Mouse (Mus musculus) CD4-positive, CD25-positive, alpha-beta regulatory T cell, adult 4 months (primary cell): ENCODE data around the gene Itih4. TPM values are rescaled to one million over a fixed set of nuclear protein-coding genes. Genes with fewer than 3 reads are reported as not detected.

Source experiments
- ATAC-seq: one replicate; pipeline ENCODE4 v1.8.0; 2017
- polyA plus RNA-seq, 2 experiments: library from polyadenylated mRNA; unstranded; fragments of 100-300 nt; shearing (Covaris generic); gene quantifications; one replicate each; pipeline ENCODE4 v1.2.1; 2017

The Itih4 gene
- not detected for polyA plus RNA-seq

GRCm38 (mm10) chr14:30886204-30886603 lies at the start of gene Itih4:
TSS of gene Itih4 (plus strand) at chr14:30886476.
- ATAC-seq: no peak

GRCm38 (mm10) chr14:30837416-30837996 lies 48.8 kb upstream of the Itih4 start:
- no peak for ATAC-seq

DNA sequence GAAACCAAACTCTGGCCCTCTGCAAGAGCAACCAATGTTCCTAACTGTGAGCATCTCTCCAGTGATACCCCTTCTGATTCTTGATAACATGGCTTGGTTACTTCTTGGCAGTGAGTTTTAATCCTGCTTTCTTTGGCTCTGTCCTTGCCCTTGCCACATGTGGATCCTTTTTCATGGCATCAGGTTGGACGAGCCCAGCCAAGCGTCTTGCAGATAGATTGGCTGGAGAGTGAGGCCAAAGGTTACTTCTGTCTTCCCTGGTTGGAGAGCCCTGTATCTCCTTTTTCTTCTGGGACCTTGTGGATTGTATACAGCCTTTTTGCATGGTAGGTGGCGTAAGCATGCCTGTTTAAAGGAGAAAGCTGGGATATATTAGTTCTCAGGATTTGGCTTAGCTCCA lies 42.6 kb upstream of the Itih4 start:
- ATAC-seq: no peak

GRCm38 (mm10) chr14:30850504-30850903 lies 35.8 kb upstream of the Itih4 start:
- ATAC-seq: no peak

GRCm38 (mm10) chr14:30852325-30852724 lies 34.0 kb upstream of the Itih4 start:
- no peak for ATAC-seq

- ATAC-seq: no peak
Measured at GRCm38 (mm10) chr14:30855316-30855715, 31.0 kb upstream of the Itih4 start.

DNA sequence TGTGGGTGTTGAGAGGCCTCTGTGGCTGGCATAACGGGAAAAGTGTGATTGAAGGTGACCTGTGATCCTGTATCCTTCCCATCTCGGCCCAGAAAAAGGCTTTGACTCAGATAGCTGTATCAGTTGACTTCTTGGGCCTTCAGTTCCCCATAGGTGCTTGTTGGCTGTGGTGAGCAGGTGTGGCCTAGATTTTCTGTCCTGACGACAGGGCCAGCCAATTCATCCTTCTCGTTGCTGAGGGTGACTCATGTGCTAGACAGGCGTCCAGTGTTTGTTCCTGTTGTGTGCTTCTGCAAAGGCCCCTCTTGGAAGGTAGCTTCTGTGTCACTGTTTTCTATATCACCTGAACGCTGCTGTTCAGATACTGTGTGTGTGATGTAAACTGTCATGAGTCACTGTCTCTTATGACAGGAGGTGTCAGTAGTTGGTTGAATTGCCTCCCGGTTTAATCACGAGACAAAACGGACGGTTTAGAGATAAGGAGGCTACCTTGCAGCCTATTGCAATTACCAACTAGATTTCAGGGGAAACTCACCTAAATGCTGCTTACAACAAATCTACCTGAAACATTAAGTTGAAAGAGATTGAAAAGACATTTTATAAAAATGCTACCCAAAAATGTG lies 29.3 kb upstream of the Itih4 start:
- ATAC-seq: no peak

- no peak for ATAC-seq
Measured at GRCm38 (mm10) chr14:30857990-30858389, 28.3 kb upstream of the Itih4 start.

- no peak for ATAC-seq
Measured at GRCm38 (mm10) chr14:30861421-30862125, 24.7 kb upstream of the Itih4 start.

DNA sequence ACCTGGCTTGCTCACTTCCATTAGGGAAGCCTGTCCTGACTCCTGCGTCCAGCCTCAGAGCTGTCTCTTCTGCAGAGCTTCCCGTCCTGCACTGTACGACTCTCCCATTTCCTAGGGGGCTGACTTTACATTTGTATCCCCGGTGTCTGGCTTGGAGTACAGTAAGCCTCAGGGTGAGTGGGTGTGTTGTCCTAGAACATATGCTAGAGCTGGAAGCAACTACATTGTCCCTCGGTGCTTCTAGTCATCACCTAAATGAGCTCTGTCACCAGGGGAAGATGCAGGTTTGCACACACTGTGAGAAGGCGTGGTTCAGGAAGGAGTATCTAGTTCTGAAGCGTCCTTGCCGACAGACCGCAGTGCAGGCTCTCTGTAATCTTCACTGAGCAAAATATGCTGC lies 23.9 kb upstream of the Itih4 start:
- ATAC-seq: no peak

GRCm38 (mm10) chr14:30865311-30865710 lies 21.0 kb upstream of the Itih4 start:
- ATAC-seq: no peak

DNA sequence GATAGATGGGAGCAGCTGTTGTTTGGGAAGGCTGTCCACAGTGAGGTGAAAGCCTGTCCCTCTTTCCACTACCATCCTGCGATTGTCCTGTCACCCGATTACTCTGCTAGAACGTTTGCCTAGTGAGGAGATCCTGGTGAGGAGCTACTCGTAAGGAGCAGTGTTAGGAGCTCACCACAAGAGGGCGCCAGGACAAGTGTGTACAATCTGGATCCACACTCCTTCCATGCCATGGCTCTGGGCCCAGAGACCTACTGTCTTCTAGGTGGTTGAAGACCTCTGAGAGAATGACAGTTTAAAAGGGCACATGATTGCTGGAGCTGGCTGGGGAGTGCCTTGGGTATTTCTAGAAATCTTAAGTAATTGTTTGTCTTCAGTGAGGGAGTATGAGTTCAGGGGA lies 19.2 kb upstream of the Itih4 start:
- ATAC-seq: no peak

GRCm38 (mm10) chr14:30868826-30869225 lies 17.4 kb upstream of the Itih4 start:
- ATAC-seq: no peak

DNA sequence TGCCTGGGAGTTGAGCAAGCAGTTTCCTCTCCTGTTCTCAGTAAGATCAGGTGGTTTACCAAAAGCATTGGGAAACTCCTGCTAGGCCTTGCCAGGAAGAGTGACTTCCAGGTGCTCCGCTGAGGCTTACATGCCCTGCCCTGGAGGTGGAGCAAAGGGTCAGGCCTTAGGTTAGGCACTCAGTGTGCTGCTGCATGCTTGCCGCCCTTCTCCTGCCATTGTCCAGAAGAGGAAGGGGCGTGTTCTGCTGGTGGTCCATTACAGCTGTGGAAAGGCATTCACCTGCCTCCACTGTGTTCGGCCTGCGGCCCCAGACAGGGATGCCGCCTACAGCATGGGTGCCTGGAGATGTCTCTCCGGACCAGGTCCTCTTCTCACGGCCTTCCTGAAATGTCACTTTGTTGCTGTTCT lies 16.9 kb upstream of the Itih4 start:
- ATAC-seq: no peak

- no peak for ATAC-seq
Measured at GRCm38 (mm10) chr14:30870206-30871147, 15.8 kb upstream of the Itih4 start.

DNA sequence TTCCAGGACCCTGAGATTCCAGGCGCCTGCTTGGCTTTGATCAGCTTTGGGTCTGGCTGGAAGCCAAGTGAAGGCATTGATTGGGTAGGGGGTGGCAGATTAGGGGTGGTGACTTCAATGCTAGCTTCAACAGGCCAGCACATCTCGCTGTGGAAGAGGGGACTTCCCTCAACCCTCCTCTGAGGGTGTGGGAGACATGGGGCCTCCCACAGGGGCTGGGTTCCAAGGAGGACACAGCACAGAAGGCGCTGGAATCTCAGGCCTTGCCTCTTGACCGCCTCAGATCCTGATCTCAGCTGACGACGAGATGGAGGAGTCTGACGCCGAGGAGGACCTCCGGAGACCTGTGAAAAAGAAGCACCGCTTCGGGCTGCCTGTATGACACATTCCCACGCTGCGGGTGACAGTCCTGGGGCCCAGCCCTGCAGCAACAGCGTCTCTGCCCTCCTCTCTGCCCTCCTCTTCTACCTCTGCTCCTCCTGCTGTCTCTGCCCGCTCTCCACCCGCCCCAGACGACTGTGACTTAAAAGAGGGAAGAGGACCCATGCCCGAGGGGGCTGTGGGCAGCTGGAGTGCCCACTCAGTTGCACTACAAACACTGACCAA lies 12.1 kb upstream of the Itih4 start:
- ATAC-seq: no peak

GRCm38 (mm10) chr14:30875130-30875865 lies 11.0 kb upstream of the Itih4 start:
- no peak for ATAC-seq

DNA sequence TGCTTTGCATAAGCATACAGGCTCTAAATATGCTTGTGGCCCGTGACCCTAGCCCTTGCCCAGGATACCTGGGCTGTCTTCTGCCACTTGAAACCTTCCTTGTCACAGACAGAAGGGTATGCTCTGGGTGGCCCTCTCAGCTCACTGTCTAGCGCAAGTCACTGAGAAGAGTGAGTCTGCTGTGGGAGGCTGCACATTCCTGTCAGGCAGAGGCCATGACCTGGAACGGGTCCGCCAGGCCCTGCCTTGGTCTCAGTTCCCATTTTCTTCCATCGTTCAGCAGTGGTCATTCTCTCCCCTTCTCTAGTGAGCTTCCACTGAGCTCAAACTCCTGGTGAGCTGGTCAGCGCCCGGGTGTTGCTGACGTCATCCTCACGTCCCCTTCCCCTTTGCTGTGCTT lies 10.3 kb upstream of the Itih4 start:
- ATAC-seq: no peak

DNA sequence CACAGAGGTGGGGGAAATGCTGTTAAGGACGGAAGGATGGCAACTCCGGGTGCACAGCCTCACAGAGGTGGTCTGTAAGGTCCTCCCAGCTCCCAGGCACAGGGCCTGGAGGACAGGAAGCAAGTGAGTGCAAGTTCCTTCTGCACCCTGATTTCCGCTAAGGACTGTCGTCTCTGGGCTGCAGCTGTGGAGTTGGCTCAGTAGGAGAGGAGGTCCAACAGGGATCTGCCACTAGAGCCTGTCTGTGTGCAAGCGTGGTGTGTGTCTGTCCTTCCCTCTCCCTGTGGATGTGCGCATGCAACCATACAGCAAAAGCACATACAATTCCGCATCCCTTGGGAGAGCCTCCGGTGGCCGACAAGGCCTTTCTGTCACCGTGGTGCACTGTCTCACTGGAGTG lies 9.8 kb upstream of the Itih4 start:
- ATAC-seq: no peak

DNA sequence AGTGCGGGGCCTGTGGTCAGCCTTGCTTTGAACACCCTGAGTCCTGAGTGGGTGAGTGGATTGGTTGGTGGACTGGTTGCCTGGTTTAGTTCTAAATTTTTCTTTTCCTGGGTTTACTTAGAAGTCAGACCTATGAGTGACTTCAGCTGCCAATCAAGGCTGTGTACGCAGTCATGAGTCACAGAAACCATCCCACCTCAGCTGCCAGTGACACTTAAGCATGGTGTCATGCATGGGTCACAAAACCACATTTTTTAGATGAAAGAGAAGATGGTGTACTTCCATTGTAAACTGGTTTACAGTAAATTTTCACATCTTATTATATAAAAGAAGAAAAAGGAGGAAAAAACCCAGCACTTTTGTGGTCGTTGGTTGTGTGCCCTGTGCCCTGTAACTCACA lies 8.4 kb upstream of the Itih4 start:
- no peak for ATAC-seq

DNA sequence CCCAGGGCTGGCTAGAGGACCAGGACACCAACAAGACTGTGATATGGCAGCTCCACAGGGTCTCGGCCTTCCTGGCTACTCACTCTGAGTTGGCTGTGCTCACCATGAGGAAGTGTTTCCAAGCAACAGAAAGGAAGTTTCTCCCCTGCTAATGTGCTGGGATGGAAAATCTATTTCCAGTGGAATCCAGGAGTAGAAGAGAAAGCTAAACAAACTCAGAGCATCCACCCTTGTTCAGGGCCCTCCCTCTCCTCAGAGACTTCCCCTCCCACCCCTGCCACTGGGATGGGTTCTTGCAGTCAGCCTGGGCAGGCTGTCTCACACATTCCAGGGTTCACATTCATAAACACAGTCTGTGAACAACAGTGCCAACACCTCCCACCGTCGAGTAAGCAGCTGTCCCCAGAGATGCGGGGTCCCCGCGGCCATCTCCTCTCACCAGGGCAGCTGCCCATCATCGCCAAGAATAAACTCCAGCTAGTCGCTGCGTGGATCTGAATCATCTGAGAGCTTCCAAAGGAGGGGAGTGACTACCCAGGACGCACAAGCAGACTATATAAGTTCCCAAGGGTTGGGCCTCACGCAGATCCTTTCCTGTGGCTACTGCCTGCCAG lies 7.2 kb upstream of the Itih4 start, which contains the start of gene Mustn1:
Gene Mustn1 (plus strand): TSS at position 243 of the 614 bp plus-strand sequence.
- no peak for ATAC-seq
